Mouse (Mus musculus) CD8-positive naive resting alpha-beta T cell, adult 57 days (primary cell): ENCODE data around the gene Hoxb8. TPM values are rescaled to one million over a fixed set of nuclear protein-coding genes. Genes with fewer than 3 reads are reported as not detected.

Experiments used
- total RNA-seq: library from RNA; stranded (reverse); gene quantifications from one replicate; pipeline ENCODE4 v1.2.4, GENCODE M21; 2023

Gene Hoxb8
- total RNA-seq = not detected

GRCm38 (mm10) chr11:96281855-96282570 is at the start of gene Hoxb8:
Gene Hoxb8 (plus strand): TSS chr11:96281905.

GRCm38 (mm10) chr11:96270996-96271540 is 10.6 kb upstream of the Hoxb8 start, which contains the start of gene Hoxb9:
Gene Hoxb9 (plus strand): TSS chr11:96271457.

GRCm38 (mm10) chr11:96285771-96286738 is 4.3 kb downstream of the Hoxb8 start, which contains the start of gene Hoxb7:
Gene Hoxb7 (plus strand): TSS chr11:96286623.

GRCm38 (mm10) chr11:96291681-96292564 is 10.2 kb downstream of the Hoxb8 start, which contains the start of gene Hoxb6:
Gene Hoxb6 (plus strand): TSS chr11:96292476.

GRCm38 (mm10) chr11:96303151-96304099 is 21.7 kb downstream of the Hoxb8 start, which contains the start of gene Hoxb5:
Gene Hoxb5 (plus strand): TSS chr11:96303336.

GRCm38 (mm10) chr11:96317608-96318367 is 36.1 kb downstream of the Hoxb8 start, which contains the start of gene Hoxb4:
Gene Hoxb4 (plus strand): TSS chr11:96318267.

GRCm38 (mm10) chr11:96323154-96323553 is 41.4 kb downstream of the Hoxb8 start, which contains the start of gene Hoxb3:
Gene Hoxb3 (plus strand): TSS chr11:96323326.

Other genes starting within 250 kb of the Hoxb8 start
- 47.8 TPM for gene Snf8, start 247.0 kb upstream of the Hoxb8 start, total RNA-seq
- gene Ube2z, start 216.5 kb upstream of the Hoxb8 start, total RNA-seq = 37.9 TPM
- gene Atp5g1, start 206.2 kb upstream of the Hoxb8 start, total RNA-seq = 107 TPM
- not detected for gene Calcoco2, start 169.9 kb upstream of the Hoxb8 start, total RNA-seq
- not detected for gene Ttll6, start 148.1 kb upstream of the Hoxb8 start, total RNA-seq
- gene Hoxb13, start 87.6 kb upstream of the Hoxb8 start, total RNA-seq = not detected
- not detected for gene Hoxb9, start 10.4 kb upstream of the Hoxb8 start, total RNA-seq
- gene Hoxb7, start 4.7 kb downstream of the Hoxb8 start, total RNA-seq = not detected
- gene Hoxb6, start 10.6 kb downstream of the Hoxb8 start, total RNA-seq = not detected
- not detected for gene Hoxb5, start 21.4 kb downstream of the Hoxb8 start, total RNA-seq
- 1.2 TPM for gene Hoxb4, start 36.4 kb downstream of the Hoxb8 start, total RNA-seq
- gene Hoxb3, start 41.4 kb downstream of the Hoxb8 start, total RNA-seq = not detected
- gene Hoxb2, start 68.6 kb downstream of the Hoxb8 start, total RNA-seq = not detected
- not detected for gene Hoxb1, start 83.8 kb downstream of the Hoxb8 start, total RNA-seq
- 378 TPM for gene Skap1, start 182.7 kb downstream of the Hoxb8 start, total RNA-seq